Mouse (Mus musculus) cerebellum, postnatal 25 days (tissue): ENCODE results near the gene Grm3.
A peak's percentile ranks its signal among the peaks of the same experiment; 100 is the strongest.

Source experiments
- DNase-seq, 2 experiments: peaks; one replicate each; pipeline ENCODE4 v3.0.0; 2021; ENCODE audit warnings: mixed read lengths in 2 of 2

The Grm3 gene

GRCm38 (mm10) chr5:9724956-9725600 lies at the start of gene Grm3:
Grm3 (minus strand) TSS chr5:9725170.
- DNase-seq: peak; percentile 24 to 41

GRCm38 (mm10) chr5:9755751-9756150 lies 30.8 kb upstream of the Grm3 start:
- no peak for DNase-seq

- DNase-seq: no peak
These were observed 23.2 kb upstream of the Grm3 start for GRCm38 (mm10) chr5:9748184-9748583.

- no peak for DNase-seq
These were observed 19.1 kb upstream of the Grm3 start for GRCm38 (mm10) chr5:9744120-9744519.

- peak; percentile 42 to 57 for DNase-seq
These were observed 765 bp upstream of the Grm3 start for GRCm38 (mm10) chr5:9725601-9726268.

- peak in 1 of 2 experiments; percentile 7 for DNase-seq
These were observed 549 bp downstream of the Grm3 start for GRCm38 (mm10) chr5:9724287-9724955.

- no peak for DNase-seq
These were observed 3.8 kb downstream of the Grm3 start for GRCm38 (mm10) chr5:9721136-9721535.

GRCm38 (mm10) chr5:9716295-9716694 lies 8.7 kb downstream of the Grm3 start:
- DNase-seq: peak in 1 of 2 experiments; percentile 2

- no peak for DNase-seq
These were observed 17.9 kb downstream of the Grm3 start for GRCm38 (mm10) chr5:9707096-9707495.

- no peak for DNase-seq
These were observed 21.5 kb downstream of the Grm3 start for GRCm38 (mm10) chr5:9703385-9704009.

- DNase-seq: no peak
These were observed 22.1 kb downstream of the Grm3 start for GRCm38 (mm10) chr5:9702656-9703384.

- no peak for DNase-seq
These were observed 32.6 kb downstream of the Grm3 start for GRCm38 (mm10) chr5:9692333-9692732.

- DNase-seq: no peak
These were observed 34.2 kb downstream of the Grm3 start for GRCm38 (mm10) chr5:9690599-9691242.

- no peak for DNase-seq
These were observed 34.8 kb downstream of the Grm3 start for GRCm38 (mm10) chr5:9690192-9690591.

GRCm38 (mm10) chr5:9683204-9683603 lies 41.8 kb downstream of the Grm3 start:
- no peak for DNase-seq

- no peak for DNase-seq
These were observed 56.0 kb downstream of the Grm3 start for GRCm38 (mm10) chr5:9669002-9669401.

GRCm38 (mm10) chr5:9663416-9663815 lies 61.6 kb downstream of the Grm3 start:
- DNase-seq: no peak

GRCm38 (mm10) chr5:9661870-9662589 lies 62.9 kb downstream of the Grm3 start:
- DNase-seq: no peak

- DNase-seq: no peak
These were observed 86.4 kb downstream of the Grm3 start for GRCm38 (mm10) chr5:9638612-9639011.

GRCm38 (mm10) chr5:9627220-9627619 lies 97.8 kb downstream of the Grm3 start:
- peak in 1 of 2 experiments; percentile 36 for DNase-seq

- DNase-seq: no peak
These were observed 100.6 kb downstream of the Grm3 start for GRCm38 (mm10) chr5:9624396-9624795.

- peak; percentile 4 to 17 for DNase-seq
These were observed 101.9 kb downstream of the Grm3 start for GRCm38 (mm10) chr5:9623095-9623459.
